Mouse (Mus musculus) left cerebral cortex, postnatal 36 days (tissue): ENCODE results near the gene Ccdc106. TPM values are rescaled to one million over a fixed set of nuclear protein-coding genes. Genes with fewer than 3 reads are reported as not detected.
"Not testable (repeated sequence)": the region's sequence is repeated elsewhere in the genome, so short reads cannot be mapped to it uniquely, and the experiment has no call there.

Experiments used
- DNase-seq, 2 experiments: peaks; one replicate each; pipeline ENCODE4 v3.0.0; 2021 to 2022; ENCODE audit warnings: low spot score in 2 of 2, mixed read lengths in 1 of 2
- intact Hi-C: fragments of 180-260 bp; cut with DNase I; formaldehyde crosslinking; loops from one replicate; pipeline ENCODE4 v1.15.1; 2025
- total RNA-seq, 2 experiments: library from RNA; stranded (reverse); gene quantifications; 2 replicates each; pipeline ENCODE4 v1.2.3; 2021

Ccdc106 gene
- total RNA-seq, 2 experiments from 2014 or later = 60.6 to 60.9 TPM

DNA sequence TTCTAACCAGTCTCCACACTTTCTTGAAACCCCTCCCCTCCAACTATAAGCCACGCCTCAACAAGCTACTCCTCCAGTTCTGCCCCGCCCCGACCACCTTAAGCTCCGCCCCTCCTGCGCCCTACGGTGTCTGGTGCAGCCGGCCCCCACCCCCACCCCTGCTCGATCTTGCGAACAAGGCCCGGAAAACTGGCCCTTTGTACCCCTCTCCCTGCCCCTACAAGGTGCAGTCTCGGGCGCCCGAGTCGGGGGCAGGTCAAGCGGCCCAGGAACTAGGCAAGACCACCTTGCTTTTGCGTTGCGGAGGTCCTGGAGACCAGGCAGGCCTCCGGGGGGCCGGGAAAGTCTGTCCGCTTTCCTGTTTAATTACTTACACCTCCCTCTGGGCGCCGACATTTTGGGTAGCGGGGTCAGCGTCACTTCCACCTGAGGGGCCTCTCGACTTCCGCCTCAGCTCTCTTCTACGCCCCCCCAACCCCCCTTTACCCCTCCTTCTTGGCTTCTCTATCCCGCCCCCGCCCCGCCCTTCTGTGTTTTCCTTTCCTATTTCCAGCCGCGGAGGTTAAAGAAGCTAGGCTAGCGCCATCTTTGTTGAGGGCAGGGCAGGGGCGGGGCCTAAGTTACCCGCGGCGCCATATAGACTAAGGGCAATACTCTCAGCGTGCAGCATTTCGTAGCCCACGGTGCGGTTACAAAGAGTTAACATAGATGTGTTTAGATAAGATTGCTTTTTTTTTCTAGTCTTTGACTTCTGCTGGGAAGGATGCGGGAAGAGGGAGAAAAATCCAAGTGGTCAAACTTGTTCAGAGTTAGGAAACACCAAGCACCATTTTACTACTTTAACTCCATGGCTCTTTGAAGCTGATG is 5.9 kb upstream of the Ccdc106 start, which contains the start of the genes Zfp524 and Fiz1:
Gene Zfp524 (plus strand): TSS at position 165 of the 867 bp plus-strand sequence.
Gene Fiz1 (minus strand): TSS at position 447 of the 867 bp plus-strand sequence.
- intact Hi-C loops = loop anchor here (1.0 kb wide), 1 partner anchor 18 kb away; the partner anchor contains the start of gene Zfp579
- DNase-seq = peak; percentile 94 to 97

DNA sequence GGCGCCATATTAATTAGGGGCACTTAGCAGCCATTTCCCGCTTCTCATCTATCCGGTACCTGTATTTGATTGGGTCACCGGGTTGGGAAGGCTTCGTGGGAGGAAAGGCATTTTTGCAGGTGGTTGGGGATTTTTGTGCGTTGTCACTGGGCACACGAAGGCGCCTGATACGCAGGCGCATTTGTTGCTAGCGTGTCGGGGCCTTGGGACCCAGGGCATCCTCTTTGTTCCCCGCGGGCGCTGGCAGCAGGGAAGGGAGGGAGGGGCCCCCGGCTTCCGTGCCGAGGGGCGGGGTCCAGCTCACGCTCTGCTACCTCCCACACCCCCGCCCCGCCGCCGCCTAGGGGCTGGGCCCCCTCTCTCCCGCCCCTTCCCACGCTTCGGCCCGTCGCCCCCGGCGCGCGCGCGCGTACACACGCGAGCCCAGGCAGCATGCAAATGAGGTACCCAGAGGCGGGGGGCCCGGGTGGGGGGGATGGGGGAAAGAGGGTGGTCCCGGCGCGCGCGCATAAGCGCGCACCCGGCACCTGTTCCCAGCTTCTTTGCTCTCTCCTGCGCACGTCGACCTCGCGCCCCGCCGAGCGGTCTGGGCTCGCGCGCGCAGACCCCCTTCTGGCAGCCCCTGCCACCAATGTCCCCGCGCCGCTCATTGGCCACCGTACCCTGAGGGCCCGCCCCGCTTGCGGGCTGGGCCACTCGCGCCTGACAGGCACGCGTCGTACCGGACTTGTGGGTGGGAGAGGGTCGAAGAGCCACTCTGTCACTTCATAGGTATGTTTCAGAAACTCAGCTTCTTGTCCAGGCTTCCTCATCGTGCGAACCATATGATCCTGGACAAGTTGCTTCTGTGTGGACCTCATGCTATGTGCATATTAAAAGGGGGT is 5.0 kb upstream of the Ccdc106 start, which contains the start of gene Gm44973:
Gene Gm44973 (plus strand): TSS at position 379 of the 884 bp plus-strand sequence.
- intact Hi-C loops = no loop called here

DNA sequence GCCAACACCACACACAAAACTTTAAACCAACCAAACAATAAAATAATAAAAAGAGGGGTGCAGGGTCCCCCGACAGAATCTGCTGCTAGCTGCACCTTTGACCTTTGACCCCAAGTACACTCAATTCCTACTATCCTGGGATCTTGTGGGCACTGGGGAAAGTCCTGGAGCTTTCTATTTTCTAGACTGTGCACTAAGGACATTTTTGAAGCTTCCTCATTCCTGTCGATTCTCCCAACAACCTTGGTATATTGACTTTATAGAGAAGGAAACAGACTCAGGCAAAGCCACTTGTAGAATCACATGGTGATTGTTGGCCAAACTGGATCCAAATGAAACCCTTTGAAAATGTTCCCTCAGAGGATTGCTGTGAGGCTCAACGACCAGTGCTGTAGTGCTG is 4.3 kb upstream of the Ccdc106 start:
- intact Hi-C loops = no loop called here
- no peak for DNase-seq

More for the DNA sequence above, 5.0 kb upstream of the Ccdc106 start, which contains the start of gene Gm44973:
- DNase-seq = peak; percentile 90 to 91

DNA sequence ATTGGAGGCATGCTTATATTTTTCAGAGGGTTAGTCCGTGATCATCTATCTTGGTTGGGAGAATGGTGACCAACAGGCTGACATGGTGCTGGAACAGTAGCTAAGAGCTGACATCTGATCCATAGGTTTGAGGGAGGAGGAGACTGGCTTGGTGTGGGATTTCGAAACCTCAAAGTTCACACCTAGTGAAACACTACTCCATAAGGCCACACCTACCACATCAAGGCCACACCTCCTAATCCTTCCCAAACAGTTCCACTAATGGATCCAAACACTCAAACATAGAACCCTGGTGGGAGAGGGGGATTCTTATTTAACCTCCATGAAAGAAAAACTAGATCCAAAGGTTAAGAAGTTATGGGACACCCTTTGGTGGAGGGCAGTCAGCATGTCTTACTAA is 3.4 kb upstream of the Ccdc106 start:
- DNase-seq = no peak
- intact Hi-C loops = no loop called here

DNA sequence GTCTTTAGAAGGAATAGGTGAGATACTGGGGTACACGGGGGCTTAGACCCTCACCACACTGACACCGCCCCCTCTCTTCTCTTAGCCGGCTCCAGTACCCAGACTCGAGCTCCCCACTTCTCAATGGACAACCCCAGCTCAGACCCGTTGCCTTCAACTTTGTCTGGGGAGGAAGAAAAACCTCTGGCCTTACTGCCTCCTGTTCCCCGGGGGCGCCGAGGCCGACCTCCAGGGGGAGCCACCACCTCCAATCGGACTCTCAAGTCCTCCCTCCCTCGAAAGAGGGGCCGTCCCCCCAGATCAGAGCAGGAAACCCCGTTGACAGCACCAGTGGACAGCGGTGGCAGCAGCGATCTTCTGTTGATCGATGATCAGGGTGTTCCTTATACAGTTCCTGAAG is 3.0 kb upstream of the Ccdc106 start:
- intact Hi-C loops = no loop called here
- DNase-seq = no peak

DNA sequence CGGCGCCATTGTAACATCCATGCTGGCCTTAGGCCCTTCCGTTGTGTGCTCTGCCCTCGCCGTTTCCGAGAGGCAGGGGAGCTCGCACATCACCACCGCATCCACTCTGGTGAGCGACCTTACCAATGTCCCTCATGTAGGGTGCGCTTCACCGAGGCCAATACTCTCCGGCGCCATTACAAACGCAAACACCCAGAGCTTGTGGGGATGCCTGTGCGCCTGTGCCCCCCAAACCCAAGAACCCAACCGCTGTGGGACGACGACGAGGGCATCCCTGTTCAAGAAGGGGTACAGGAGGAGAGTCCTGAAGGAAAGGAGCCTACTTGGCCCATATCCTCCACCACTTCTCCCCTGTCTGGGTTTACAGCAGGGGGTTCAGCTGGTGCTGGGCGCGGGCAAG is 2.4 kb upstream of the Ccdc106 start:
- intact Hi-C loops = no loop called here
- no peak for DNase-seq

DNA sequence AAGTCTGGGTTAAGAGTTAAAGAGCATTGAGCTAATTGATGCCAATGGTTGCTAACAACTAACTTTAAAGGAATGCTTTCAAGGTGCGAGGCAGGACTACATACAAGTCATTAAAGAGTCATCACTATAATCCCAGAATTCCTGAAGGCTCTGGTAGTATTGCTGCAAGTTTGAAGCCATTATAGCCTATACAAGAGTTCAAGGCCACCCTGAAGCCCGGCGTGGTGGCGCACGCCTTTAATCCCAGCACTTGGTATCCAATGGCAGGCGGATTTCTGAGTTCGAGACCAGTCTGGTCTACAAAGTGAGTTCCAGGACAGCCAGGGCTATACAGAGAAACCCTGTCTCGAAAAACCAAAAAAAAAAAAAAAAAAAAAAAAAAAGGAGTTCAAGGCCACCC is 777 bp upstream of the Ccdc106 start:
- intact Hi-C loops, DNase-seq: not testable (repeated sequence)

GRCm38 (mm10) chr7:5020685-5021084 is 332 bp downstream of the Ccdc106 start:
- intact Hi-C loops = loop anchor here (2.0 kb wide), 2 partner anchors 30 to 40 kb away; partner anchors contain the start of gene Zfp580
- no peak for DNase-seq

DNA sequence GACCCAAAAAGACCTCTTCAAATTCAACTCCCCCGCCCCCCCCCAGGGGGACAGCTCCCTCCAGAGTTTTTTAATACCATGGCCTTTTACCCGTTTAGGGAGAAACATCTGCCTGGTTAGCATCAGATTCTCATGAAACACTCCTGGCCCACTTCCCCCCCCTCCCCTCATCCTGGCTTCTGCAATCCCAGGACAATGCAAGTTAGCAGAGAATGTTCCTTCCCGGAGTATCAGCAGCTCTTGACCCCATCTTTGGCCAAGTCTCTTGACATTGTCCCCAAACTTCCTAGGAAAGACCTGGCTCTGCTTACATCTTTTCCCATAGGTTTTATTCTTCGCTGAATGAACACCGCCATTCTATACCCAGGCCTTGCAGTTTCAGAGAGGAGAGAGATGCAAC is 844 bp downstream of the Ccdc106 start:
- DNase-seq = no peak

DNA sequence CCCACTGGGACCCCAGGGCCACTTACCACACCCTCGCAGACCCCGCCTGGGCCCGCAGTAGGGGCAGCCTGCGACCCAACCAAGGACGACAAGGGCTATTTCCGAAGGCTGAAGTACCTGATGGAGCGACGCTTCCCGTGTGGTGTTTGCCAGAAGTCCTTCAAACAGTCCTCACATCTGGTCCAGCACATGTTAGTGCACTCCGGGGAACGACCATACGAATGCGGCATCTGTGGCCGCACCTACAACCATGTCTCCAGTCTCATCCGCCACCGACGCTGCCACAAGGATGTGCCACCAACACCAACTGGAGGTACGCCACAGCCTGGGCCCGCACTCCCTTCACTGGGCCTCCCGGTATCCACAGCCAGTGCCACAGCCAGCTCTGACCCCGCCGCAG is 9.2 kb downstream of the Ccdc106 start:
- no peak for DNase-seq
- intact Hi-C loops = no loop called here

More for the DNA sequence above, 844 bp downstream of the Ccdc106 start:
- intact Hi-C loops = loop anchor here (2.0 kb wide), 2 partner anchors 30 to 40 kb away; partner anchors contain the start of gene Zfp580

DNA sequence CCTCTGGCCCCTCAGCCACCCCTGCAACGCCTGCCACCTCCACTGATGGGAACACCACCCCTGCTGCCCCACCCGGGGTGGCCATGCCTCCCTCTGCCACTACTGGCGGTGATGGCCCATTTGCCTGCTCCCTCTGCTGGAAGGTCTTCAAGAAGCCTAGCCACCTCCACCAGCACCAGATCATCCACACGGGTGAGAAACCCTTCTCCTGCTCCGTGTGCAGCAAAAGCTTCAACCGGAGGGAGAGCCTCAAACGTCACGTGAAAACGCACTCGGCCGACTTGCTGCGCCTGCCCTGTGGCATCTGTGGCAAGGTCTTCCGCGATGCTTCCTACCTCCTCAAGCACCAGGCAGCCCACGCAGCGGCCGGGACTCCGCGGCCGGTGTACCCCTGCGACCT is 9.6 kb downstream of the Ccdc106 start:
- no peak for DNase-seq
- intact Hi-C loops = no loop called here

GRCm38 (mm10) chr7:5030554-5031275 is 10.4 kb downstream of the Ccdc106 start:
- no peak for DNase-seq
- intact Hi-C loops = no loop called here

DNA sequence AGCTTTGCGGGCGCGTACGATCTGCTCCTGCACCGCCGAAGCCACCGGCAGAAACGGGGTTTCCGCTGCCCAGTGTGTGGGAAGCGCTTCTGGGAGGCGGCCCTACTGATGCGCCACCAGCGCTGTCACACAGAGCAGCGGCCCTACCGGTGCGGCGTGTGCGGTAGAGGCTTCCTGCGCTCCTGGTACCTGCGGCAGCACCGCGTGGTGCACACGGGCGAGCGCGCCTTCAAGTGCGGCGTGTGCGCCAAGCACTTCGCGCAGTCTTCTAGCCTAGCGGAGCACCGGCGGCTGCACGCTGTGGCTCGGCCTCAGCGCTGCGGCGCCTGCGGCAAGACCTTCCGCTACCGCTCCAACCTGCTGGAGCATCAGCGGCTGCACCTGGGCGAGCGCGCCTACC is 11.1 kb downstream of the Ccdc106 start:
- intact Hi-C loops = no loop called here
- DNase-seq = no peak

DNA sequence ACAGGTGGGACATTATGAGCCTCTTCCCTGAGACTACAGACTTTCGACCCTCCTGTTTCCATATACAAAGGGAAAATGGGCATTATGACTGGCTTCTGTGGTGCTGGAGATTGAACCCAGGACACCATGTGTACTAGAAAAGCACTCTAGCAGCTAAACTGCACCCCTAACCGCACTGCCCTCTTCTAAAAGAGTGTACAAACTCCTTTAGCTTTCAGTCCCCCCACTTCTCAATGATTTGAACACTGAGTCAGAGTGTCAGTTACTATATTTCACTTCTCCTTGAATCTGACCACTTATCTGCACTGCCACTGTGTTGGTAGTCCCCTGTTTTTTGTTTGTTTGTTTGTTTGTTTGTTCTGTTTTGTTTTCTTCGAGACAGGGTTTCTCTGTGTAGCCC is 13.5 kb downstream of the Ccdc106 start, which contains the start of gene 4632433K11Rik:
Gene 4632433K11Rik (plus strand): TSS at position 301 of the 400 bp plus-strand sequence.
- no peak for DNase-seq
- intact Hi-C loops = no loop called here

DNA sequence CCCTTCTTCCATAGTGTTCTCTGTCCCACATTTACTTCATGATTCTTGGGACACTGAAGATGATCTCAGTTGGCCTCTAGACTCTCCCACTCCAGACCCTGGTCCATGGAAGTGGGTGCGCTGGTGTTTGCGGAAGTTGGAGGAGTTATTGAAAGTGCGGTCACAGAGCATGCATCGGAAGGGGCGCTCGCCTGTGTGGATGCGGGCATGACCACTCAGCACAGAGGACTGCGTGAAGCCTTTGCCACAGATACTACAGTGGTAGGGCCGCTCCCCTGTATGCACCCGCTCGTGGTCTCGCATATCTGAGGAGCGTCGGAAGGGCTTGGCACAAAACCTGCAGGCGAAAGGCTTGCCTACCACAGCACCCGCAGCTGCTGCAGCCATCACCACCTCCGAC is 15.3 kb downstream of the Ccdc106 start:
- DNase-seq = no peak
- intact Hi-C loops = no loop called here

DNA sequence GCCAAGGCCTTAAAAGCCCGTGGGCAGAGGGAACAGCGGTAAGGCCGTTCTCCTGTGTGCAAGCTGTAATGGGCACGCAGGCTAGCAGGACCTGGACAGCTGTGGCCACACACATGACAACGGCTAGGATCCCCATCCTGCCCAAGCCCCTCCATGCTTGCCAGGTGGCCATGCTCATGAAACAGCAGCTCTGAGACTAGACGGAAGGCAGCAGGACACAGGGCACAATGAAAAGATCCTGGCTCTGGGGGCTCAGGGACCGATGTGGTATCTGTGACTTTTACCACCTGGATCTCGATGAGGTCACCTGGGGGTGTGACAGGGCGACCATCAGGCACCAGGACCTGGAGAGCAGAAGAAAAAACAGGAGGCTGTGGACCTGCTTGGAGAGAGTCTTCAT is 15.8 kb downstream of the Ccdc106 start:
- intact Hi-C loops = no loop called here
- DNase-seq = no peak

DNA sequence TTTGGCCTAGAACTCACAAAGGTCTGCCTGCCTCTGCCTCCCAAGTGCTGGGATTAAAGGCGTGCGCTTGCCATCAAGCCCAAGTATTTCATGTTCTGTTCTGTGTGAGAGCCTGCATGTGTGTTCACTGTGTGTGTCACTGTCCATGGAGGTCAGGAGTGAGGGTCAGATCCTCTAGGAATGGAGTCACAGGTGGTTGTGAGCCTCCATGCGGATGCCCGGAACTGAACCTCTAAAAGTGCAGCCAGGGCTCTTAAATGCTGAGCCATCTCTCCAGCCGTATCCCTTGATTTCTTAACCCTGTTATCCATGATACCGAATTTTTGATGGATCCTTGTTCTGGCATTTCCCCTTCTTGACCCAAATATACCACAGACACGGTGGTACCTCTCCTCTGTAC is 16.7 kb downstream of the Ccdc106 start:
- intact Hi-C loops = no loop called here
- DNase-seq = no peak

DNA sequence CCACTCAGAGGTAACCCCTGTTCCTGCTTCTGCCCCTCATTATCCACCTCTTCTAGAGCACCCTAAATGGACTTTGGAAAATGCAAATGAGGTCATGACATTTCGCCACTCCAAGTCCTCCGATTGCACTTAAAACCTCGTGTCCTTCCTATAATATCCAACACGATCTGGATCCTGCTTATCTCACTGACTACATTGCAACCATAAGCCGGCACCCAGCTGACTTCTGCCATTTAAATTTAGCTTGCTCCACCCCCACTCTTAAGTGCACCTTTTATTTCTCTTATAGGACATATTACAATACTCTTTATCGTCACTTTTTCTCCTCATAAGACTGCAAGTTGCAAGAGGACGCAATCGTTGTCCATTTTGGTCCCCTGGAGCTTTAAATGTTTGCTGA is 17.1 kb downstream of the Ccdc106 start:
- intact Hi-C loops = no loop called here

DNA sequence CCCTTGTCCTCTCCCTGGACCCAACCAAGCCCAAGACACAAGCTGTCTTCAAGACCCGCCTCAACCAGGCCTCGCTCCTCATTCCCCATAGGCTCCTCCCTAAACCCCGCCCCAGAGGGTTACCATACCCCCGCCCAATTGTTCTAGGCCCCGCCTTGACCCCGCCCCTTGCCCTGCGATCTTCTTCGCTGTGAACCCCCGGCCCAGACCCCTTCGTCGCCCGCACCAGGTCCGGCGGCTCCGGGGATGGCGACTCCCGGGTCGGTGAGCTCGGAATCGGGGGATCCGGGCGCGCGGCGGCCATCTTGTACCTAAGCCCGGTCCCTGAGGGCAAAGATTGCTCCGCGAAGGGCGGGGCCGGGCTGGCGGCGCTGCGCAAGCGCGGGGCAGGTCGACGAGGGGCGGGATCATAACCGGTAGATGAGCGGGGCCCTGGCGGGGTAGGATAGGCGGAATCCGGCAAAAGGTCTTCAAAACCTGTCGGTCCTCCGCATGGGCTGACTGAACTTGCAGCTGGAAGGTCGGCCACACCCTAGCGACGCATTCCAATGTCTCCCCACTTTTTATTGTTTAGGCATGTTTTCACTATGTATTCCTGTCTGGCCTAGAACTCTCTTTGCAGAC is 17.9 kb downstream of the Ccdc106 start, which contains the start of gene Zfp784:
Gene Zfp784 (minus strand): TSS at position 338 of the 624 bp plus-strand sequence.
- intact Hi-C loops = no loop called here
- peak; percentile 93 for DNase-seq

More for the DNA sequence above, 17.1 kb downstream of the Ccdc106 start:
- DNase-seq = no peak
